Mouse (Mus musculus): Measurements from ENCODE around the gene Foxp1.

Gene Foxp1

DNA sequence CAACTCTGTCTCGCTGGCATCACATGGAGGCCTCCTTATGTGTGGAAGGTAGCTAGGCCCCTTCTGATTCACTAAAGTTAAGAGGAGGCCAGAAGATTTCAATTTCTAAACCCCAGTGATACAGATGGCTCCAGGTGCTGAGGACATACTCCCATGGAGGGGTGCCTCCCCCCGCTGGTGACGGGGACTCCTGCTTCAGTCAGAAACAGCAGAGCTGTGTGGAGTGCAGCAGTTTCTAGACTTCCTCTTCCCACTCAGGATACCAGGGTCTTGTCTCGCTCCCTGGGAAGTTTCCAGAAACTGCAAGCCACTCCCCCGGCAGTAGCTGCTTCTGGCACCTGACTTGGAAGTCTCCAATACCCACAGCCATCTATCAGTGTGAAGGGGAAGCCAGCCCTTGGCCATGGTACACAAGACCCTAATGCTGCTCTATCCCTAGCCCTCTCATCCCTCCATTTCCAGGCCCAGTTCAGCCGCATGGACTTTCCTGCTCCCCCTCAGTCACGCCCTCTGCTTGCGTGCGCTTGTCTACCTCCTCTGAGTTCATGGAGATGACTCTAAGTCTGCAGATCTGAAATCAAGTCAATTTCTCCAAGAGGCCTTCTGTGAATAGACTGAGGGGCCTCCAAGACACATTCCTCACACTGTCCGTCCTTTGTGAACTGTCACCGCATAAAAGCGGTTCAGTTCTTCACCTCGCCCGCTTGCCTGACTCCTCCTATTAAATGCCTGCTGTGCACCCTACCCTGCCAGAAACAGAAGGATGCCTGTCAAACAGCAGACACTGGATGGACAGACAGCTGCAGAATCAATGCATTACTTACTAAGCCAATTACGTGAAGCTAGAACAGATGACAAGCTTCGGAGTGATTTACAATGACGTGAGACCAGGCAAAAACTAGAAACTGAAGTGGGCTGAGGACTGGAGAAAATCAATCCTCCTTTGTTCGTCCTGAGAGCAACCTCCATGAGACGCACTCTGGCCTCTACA, 202.8 kb downstream of the Foxp1 start:
- DNase-seq, result no peak

DNA sequence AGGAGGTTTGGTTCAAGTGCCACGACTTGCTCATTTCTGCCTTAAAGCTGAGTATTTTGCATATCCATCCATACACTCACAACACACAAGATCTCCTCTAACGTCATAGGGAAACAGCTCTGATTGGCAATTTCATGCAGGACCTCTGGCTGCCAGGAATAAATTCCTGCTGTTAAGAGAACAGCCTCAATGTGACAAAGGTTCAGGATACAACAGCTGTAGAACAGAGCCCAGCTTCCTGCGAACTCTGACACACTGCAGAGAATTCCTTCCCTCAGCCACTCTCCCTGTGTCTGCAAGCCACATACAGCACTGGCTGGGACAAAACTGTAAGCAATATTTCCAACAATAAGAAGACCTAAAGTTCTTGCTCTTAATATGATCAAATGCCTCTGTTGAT, 207.8 kb downstream of the Foxp1 start:
- DNase-seq, result no peak

DNA sequence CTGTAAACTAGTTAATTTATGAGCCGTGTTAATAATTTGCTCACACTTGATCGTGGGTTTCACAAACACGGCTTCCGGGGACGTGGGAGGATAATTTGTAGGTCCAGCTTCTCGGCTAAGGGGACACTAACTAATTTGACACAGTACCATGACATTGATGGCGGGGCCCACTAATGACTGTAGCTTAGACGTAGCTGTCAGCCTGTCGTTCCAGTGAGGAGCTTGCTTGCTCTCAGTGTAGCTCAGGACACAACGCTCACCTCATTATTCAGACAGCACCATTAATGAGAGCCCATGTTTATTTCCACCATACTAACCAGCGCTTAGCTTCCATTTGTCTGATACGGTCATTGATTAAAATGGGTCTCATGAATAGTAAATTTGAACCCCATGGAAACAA, 212.0 kb downstream of the Foxp1 start:
- no peak for DNase-seq

DNA sequence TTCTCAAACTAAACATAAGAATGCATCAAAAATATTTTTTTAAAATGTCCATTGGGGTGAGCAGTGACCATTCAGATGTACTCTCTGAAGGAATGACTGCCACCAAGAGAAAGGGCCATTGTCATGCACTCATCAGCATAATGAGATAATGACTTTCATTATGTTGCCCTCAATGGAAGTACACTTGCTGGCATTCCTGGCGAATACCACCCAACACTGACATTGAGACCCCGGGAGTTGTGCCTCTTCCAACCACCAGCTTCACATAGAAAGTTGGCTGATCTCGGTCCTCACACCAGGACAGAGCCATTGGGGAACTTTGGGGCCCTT, 212.4 kb downstream of the Foxp1 start:
- DNase-seq, result no peak

DNA sequence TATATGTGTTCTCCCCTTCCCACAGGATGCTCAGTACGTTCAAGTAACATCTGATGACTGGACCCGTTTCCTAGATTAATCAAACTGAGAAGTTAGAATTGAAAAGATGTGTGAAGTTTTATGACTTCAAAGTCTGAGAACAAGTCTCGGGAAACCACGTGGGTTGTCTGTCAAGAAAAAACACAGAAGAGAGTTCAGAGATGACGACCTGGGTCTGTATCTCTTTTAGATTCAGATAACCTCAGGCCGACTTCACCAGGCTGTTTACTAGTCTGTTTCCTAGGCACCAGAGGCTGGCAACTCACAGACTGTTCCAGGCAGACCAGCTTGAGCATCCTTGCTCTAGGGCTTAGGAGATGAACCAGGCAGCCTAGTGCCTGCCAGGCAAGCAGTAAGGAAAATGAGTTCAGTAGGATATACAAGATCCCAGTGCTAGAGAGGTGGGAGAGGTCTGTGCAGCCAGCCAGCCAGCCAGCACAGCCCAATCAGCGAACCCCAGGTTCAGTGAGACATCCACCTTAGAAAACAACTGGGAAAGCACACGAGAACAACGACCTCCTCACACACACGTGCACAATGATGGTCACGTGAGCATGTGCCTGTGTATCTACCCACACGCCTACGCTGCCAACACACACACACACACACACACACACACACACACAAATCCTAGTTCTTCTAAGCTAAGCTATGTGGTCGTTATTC, 212.9 kb downstream of the Foxp1 start:
- no peak for DNase-seq

DNA sequence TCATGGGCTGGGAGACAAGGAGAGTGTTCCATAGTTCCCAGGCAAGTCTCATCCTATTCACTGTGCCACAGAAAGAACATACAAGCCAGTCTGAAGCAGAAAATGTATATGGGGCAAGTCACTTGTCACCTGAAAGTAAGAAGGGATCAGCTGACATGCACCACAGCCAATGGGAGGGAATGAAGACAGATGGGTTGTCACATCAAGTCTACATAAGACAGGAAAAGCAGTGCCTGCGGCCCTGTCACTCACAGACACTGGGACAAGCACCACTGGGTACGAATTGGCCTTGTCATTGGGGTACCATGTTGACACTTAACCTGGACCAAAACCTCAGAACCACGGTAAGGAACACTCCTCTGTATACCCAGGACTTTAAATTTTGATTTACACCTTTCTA, 216.8 kb downstream of the Foxp1 start:
- DNase-seq, result no peak

DNA sequence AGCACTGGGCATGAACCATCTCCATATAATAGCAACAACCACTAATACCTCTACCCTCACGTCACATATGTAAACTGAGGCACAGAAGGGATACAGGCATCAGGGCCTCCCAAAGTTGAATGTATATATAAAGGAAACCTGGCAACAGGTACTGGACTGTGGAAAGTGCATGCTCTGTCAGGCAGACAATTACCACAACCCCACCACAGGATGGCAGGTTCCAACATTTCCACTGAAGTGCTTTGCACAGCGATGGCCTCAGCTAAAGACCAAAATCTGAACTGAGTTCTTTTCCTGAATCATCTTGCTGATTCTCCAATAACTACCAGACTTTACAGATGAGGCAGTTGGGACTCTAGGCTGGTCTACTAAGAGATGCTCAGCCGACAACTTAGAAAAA, 217.3 kb downstream of the Foxp1 start:
- no peak for DNase-seq

DNA sequence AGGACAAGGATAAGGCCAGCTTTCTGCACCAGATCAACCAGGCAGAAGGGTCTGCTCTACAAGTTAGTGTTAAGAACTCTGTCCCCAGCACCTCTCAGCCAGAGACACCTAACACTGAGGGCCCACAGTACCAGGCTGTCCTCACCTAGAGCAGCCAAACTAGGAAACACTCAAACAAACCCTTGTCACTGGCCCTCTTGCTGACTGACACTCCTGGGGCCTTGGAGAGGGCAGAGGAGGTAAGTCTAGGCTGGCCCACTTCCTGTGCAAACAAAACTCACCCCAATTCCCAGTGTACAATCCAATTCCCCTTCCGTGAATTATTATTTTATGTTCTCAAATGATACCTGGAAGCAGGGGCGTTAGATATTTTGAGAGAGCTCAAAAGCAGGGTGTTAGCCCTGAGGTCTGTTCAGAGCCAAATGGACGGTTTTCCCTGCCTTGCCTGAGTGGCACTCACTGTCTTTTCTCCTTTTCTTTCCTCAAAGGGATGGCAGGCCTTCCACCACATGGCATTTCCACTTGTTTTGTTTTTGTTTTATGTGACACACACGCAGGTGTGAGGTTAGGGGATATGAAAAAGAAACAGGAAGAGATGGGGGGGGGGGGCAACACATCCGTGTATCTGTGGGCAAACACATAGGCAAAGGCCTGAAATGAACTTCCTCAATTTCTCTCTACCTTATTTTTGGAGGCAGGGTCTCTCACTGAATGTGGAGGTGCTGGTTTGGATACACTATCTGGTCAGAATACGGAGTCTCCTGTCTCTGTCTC, 219.7 kb downstream of the Foxp1 start:
- DNase-seq, result no peak

DNA sequence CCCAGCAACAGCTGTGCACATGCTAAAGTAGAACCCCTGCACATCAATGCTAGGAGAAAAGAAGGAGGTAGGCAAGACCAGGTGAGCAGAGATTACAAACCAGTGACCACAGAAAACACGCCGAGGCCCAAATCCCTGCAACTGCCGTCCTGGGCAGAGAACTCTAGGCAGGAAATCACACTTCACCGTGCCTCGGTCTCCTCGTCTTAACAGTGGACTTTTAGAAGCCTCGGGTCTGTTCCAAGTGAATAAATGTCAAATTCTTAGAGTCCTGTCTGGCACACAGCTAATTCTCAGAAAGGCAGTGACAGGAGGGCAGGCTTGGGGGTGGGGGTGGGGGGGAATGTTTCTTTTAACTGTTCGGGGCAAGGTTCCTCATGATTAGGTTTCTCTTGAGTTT, 220.6 kb downstream of the Foxp1 start:
- DNase-seq, result no peak

DNA sequence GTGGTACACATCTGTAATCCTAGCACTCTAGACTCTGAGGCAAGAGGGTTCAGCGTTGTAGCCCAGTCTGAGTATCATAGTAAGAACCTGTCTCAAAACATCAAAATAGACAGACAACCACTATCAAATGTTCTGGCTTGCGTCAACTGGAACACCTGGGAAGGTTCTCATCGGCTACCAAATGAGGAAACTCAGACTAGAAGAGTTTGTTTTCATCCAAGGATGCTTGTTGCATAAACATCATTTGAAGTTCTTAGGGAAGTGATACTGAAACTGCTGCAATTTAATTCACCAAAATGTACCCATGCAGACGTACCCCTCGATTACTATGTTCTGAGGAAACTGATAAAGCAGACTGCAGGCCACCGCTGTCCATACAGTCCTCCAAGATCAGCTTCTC, 222.3 kb downstream of the Foxp1 start:
- no peak for DNase-seq

DNA sequence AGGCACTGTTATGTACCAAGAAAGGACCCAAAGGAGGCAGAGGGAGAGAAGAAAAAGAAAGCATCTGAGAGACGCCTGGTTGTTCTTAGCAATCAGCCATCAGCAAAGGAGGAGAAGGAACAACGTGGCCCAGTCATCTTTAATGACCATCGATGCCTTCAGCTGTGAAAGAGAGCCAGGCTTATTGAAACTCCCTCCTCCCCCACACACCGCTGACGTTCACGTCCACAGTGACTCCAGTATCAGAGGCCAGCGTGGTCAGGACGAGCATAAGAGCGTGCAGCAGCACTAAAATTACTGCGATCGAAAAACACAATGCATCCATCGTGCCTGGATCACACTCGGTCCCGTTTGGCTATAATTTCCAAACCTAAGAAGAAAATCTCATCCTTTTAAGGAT, 223.3 kb downstream of the Foxp1 start:
- no peak for DNase-seq

DNA sequence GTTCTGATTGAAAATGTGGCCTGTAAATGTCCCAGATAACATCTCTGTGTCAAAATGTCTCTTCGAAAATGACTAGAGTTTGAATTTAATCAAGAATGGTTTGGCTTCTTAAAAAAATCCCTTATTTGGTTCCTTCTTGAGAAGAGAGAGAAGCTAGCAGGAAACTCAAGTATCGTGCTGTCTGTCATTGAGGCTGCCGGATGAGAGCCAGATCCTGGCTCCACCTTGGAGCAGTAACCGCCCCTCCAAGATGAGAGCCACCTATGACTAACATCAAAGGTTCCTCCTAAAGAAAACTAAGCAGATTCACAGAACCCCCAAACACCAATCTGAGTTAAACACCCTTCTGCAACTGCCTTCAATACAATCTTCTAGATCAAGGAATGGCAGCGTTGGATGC, 225.0 kb downstream of the Foxp1 start:
- no peak for DNase-seq

DNA sequence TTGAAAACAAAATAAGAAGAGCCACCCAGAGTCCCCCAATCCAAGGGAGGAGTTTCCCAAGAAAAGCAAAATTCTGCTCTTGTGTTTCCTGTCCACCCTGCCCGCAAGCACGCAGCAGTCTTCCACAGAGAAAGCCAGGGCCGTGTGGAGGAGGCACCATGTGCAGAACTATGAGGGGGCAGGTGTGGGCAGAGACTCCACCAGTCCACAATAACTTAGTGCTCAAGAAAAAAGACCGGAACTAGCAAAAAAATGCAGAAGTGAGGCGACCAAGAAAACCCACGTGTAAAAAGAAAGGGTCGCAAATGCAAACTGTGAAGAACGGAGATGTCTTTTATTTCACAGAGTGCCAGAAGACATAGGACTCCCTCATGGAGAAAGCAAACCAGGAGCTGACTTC, 227.0 kb downstream of the Foxp1 start:
- DNase-seq, result no peak

DNA sequence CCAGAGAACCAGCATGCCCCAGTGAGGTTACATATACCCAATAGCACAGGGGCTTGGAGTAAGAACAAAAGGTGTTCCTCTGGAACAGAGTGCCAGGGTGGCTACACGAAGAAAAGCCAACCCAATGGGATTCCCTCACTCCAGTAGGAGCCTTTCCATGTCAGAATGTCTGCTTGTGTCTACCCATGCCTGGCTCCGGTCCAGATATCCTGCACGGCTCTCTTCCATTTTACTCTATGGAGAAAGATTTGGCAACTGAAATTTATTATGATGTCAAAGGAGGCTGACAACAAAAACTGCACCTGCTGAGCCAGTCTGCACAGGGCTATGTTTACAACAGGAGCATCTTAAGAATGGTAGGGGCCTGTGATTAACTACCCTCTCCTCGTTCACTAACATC, 233.3 kb downstream of the Foxp1 start:
- DNase-seq, result no peak

DNA sequence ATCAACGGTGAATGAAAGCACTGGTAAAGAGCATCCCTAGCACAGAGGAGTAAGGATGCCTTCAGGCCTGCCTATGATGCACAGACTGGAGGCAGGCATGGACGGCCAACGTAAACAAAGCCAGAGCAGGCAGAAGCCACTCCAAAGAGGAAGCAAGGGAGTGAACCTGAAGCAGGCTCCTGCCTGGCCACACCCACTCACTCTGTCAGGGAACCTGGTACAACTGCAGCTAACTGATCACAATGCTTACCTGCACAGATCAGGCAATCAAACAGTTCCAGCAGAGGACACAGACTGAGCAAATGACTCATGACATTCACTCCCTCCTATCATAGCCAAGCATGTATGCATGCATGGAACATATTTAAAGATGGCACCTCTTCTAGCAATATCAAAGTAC, 237.5 kb downstream of the Foxp1 start:
- no peak for DNase-seq

DNA sequence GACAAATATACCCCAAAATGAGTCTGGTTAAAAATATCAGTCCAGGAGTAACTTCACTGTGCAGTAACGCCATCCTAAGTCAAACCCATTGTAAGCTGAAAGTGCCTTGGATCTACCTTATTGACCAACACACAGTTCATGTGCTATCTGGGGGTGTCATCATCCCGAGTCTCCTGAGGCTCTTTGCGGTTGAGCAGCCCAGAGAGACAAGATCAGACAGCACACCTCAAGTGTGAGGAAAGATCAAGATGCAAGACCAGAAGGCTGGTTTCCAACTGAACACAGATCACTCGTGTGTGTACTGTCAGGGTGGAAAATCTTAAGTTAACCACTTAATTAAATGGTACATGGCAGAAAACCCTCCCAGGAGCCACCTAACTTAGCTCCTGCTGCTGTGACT, 238.5 kb downstream of the Foxp1 start:
- DNase-seq, result no peak

DNA sequence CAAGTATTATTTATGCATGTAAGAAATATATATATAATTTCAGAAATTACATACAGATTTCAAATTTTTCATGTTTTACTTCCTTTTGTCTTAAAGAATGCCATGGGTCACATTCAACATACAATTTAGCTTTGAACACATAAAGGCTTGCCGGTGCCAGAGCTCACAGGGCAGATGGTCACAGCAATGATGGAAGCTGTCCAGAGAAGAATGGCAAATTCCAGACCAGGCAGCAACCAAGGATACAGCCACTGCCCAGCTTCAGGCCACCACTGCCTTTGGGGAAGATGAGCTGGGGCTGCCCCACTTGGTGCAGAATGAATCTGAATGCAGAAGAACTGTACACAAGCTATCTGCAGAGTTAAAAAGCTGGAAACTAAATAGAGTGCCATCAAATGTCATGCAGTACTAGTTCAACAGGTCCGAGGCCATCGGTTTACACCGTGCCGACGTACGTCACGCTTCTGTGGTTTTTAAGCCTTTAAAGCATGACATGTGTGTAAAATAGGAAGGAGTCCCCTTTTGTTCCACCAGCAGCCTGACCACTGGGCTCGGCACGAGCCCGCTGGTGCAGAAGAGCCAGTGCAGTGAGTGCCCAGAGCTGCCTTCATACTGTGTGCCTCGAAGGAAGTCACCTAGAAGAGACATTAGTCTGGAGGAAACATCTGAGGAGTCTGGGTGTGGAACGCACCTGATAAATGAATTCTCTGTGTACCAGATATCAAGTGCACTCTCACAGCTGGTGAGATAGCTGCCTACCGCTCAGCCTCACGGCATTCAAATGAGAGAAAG, 239.5 kb downstream of the Foxp1 start:
- no peak for DNase-seq

DNA sequence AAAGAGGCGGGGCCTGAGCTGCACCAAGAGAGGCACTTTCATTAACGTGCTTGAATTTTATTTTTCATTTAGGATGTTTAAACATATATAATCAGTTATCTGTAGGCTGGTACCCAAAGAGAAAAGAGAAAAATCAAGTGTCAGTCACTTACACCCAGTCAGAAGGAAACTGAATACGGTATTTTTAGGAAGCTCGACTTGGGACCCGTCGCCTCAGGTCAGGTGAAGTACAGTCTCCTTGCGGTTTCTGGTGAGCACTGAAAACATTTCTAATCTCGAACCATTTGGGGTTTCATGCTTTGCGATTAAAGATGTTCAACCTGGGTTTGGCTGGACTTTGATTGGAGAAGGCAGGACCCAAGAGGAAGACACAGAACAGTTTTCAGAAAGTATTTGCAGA, 241.1 kb downstream of the Foxp1 start:
- no peak for DNase-seq

DNA sequence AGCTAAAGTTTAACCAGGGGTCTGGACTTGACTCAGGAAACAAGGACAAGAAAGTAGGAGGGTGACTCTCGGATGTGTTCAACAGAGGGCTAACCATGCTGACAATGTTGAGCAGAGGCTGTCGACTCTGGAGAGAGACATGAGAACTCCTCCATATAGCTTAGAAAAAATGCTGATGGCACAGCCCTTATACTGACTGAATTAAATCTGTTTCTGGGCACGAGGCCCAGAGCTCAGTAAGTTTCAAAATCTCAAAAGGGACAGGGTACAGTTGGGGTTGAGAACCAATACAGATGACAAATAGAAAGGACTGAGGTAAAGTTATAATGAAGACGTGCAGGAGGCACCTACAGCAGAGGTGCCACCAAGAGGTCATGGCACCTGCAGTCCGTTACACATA, 241.9 kb downstream of the Foxp1 start:
- DNase-seq, result no peak

DNA sequence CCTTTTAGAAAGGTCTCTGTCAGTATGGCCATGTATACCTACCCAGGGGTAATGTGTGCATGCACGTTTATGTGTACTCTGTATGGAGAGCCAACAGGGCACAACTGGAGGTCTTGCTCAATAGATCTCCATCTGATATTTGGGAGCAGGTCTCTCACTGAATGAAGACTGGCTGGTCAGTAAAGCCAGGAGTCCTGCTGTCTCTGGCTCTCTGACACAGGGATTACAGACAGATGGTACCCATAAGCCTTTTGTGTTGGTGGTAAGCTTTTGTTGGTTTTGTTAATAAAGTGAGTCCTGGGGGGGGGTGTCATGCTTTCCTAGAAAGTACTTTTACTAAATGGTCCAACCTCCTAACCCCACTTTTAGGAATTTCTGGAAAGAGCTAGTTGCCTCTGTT, 245.3 kb downstream of the Foxp1 start:
- DNase-seq, result no peak

DNA sequence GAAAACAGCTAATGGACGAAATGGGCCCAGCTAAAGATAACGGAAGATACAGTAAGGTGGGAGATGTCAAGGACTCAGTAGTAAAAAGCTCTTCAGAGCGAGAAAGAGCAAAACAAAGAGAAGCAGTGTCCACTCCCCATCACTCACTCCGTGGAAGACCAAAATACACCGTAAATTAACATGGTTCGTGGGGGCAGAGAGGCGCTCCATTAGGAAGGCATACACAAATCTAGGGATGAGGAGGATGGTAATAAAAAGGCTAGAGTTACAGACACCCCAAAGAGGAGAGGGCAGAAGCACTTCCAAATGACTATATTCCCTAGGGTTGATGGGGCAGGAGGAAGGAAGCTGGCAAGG, 246.2 kb downstream of the Foxp1 start:
- no peak for DNase-seq

DNA sequence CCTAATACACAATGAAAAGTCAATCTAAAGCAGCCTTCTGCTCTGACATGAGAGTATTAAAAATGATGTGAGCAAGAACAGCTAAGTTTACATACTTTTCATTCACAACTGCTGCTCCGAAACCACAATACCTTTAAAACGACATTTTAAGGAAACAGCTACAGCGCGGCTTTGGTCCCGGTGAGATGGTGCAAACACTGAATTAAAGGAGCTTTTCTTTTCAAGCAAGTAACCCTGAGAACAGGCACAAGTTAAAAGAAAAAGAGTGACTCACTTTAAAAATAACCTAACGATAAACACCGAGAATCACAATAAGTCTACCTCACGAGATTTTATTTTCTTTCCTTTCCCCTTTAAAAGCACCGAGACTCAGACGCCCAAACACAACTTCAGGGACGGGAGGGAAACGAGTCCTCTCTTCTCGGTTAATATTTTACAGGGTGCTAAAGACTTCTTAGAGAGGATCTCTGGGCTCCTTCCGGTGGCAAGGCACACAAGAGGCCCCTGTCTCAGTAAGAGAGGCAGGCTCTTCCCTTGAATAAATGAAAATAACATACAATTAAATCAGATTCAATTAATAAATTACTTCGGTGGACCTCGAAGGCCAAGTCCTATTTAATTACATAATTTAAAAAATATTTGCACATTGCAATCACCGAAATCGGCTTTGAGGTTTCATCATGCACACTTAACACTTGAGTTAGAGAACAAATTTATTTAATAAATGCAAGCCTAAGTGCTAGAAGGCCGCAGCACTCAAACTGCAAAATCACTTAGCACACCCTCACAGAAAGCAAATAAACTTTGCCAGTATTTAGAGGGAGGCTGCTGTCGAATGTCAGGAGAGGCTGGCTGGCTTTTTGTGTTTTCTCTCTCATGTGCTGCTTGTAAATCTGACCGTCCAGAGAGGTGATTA, 246.9 kb downstream of the Foxp1 start:
- DNase-seq, result no peak
